Mouse (Mus musculus) stomach, embryonic 15.5 days (tissue): ENCODE data around the gene Trpm3. TPM values are rescaled to one million over a fixed set of nuclear protein-coding genes. Genes with fewer than 3 reads are reported as not detected.

ENCODE experiments used
- ATAC-seq: fragments of 200-750 bp; cut with Nextera tagmentation; 2 replicates; pipeline ENCODE4 v1.8.0; 2017; ENCODE audit warnings: low read depth, moderate number of reproducible peaks, moderate TSS enrichment; ENCODE audit not compliant: insufficient read depth, low FRiP score
- H3K27ac ChIP-seq: fragments of 300-500 bp; sonication (generic); 2 replicates; pipeline ENCODE4 v1.5.1; 2015; ENCODE audit warnings: mild to moderate bottlenecking, inconsistent platforms
- H3K27me3 ChIP-seq: fragments of 300-500 bp; sonication (generic); replicated peaks from 2 replicates; pipeline ENCODE4 v1.6.1; 2015; ENCODE audit warnings: inconsistent platforms
- H3K36me3 ChIP-seq: fragments of 300-500 bp; sonication (generic); 2 replicates; pipeline ENCODE4 v1.6.1; 2015; ENCODE audit warnings: inconsistent platforms
- H3K4me1 ChIP-seq: fragments of 300-500 bp; sonication (generic); 2 replicates; pipeline ENCODE4 v1.6.1; 2015; ENCODE audit warnings: inconsistent platforms
- H3K4me2 ChIP-seq: fragments of 300-500 bp; sonication (generic); 2 replicates; pipeline ENCODE4 v1.6.1; 2015; ENCODE audit warnings: mild to moderate bottlenecking, inconsistent platforms
- H3K4me3 ChIP-seq: fragments of 300-500 bp; sonication (generic); replicated peaks from 2 replicates; pipeline ENCODE4 v1.5.1; 2015; ENCODE audit warnings: inconsistent platforms
- H3K9ac ChIP-seq: fragments of 300-500 bp; sonication (generic); 2 replicates; pipeline ENCODE4 v1.6.1; 2015; ENCODE audit warnings: inconsistent platforms
- H3K9me3 ChIP-seq: fragments of 300-500 bp; sonication (generic); 2 replicates; pipeline ENCODE4 v1.6.1; 2016; ENCODE audit warnings: inconsistent platforms
- WGBS: fragments of 180-500 bp; shearing (Covaris S2); methylation state at CpG from one replicate; pipeline ENCODE4 v1.1.7; 2015; 5-methylcytosine and 5-hydroxymethylcytosine counted together
- polyA plus RNA-seq: library from polyadenylated mRNA; unstranded; fragments of >200 nt; fragmentation: Nextera tagmentation; extraction: Ambion mirVana; gene quantifications from 2 replicates; pipeline ENCODE4 v1.2.1, GENCODE M21; 2015

The Trpm3 gene
- polyA plus RNA-seq, 1 experiment from 2014 or later, result 0.58 TPM

DNA sequence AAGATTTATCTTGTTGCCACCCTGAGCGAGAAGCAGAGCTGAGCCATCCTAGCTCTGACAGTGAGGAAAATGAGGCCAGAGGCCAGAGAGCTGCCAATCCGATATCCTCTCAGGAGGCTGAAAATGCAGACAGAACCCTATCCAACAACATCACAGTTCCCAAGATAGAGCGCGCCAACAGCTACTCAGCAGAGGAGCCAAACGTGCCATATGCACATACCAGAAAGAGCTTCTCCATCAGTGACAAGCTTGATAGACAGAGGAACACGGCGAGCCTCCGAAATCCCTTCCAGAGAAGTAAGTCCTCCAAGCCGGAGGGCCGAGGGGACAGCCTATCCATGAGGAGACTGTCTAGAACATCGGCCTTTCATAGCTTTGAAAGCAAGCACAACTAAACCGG lies 849.1 kb downstream of the Trpm3 start:
- H3K4me1 ChIP-seq, result no peaks in the 10 kb centered on the region
- no peak for ATAC-seq
- H3K4me2 ChIP-seq, result no peak overlapping the region
- WGBS, result 93% methylated on average over 12 of the region's 12 CpGs
- H3K27me3 ChIP-seq, result no peaks in the 10 kb centered on the region
- H3K27ac ChIP-seq, result no peak overlapping the region
- no peak overlapping the region for H3K4me3 ChIP-seq
- no peaks in the 10 kb centered on the region for H3K9me3 ChIP-seq
- H3K36me3 ChIP-seq, result no peaks in the 10 kb centered on the region
- H3K9ac ChIP-seq, result no peak overlapping the region

DNA sequence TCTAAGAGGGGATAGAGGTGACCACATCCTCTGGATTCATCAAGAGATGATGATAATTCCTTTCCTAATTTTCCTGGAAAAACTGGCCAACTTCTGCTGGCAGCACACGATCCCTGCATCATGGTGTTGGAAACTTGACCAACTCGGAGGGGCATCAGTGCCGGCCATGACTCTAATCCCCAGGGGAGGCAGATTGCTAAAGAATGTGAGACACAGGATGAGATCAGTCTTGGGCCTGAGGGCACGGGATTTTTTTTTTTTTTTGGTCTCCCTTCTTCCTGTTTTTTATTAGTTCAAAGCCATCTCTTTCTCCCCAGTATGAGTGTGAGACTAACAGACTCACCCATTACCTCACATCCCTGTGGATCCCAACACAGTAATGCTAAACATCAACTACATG lies 855.1 kb downstream of the Trpm3 start:
- no peaks in the 10 kb centered on the region for H3K9me3 ChIP-seq
- no peaks in the 10 kb centered on the region for H3K4me1 ChIP-seq
- H3K4me2 ChIP-seq, result no peak overlapping the region
- H3K36me3 ChIP-seq, result no peaks in the 10 kb centered on the region
- H3K9ac ChIP-seq, result no peak overlapping the region
- WGBS, result 75% methylated on average over 4 of the region's 4 CpGs
- ATAC-seq, result no peak
- H3K4me3 ChIP-seq, result no peak overlapping the region
- H3K27ac ChIP-seq, result no peak overlapping the region
- no peaks in the 10 kb centered on the region for H3K27me3 ChIP-seq

DNA sequence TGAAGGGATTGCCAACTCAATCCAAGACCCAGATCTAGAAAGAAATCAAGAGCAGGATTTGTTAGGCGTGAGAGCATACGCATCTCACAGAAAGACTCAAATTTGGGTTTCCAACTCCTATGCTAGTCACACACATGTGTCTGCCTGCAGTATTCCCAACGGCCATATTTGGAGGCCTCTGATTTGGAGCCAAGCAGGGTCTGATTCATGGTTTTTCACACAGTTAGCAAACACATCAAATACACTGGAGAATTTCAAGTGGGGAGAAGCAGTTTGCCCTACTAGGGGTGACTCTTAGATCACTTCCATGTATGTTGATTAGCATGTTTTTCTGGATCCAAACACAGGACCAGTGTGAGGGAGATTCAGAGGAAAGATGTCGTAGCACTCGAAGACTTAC lies 855.7 kb downstream of the Trpm3 start:
- H3K27ac ChIP-seq, result no peak overlapping the region
- no peaks in the 10 kb centered on the region for H3K4me1 ChIP-seq
- no peaks in the 10 kb centered on the region for H3K9me3 ChIP-seq
- H3K36me3 ChIP-seq, result no peaks in the 10 kb centered on the region
- WGBS, result 85% methylated on average over 5 of the region's 5 CpGs
- no peak overlapping the region for H3K9ac ChIP-seq
- no peaks in the 10 kb centered on the region for H3K27me3 ChIP-seq
- no peak for ATAC-seq
- no peak overlapping the region for H3K4me3 ChIP-seq
- H3K4me2 ChIP-seq, result no peak overlapping the region

- Histone ChIP-seq H3K27me3 (no peaks in the 10 kb centered on the region), H3K4me1 (no peaks in the 10 kb centered on the region), H3K9ac (no peak overlapping the region), H3K9me3 (no peaks in the 10 kb centered on the region), H3K4me3 (no peak overlapping the region), H3K4me2 (no peak overlapping the region), H3K27ac (no peak overlapping the region), H3K36me3 (no peaks in the 10 kb centered on the region)
- 79% methylated on average over 1 of the region's 1 CpGs for WGBS
- ATAC-seq, result no peak
Measured at GRCm38 (mm10) chr19:23000293-23000692, 861.4 kb downstream of the Trpm3 start.

GRCm38 (mm10) chr19:23003861-23004260 lies 865.0 kb downstream of the Trpm3 start:
- H3K4me3 ChIP-seq, result no peak overlapping the region
- no peak overlapping the region for H3K27ac ChIP-seq
- H3K27me3 ChIP-seq, result no peaks in the 10 kb centered on the region
- H3K9me3 ChIP-seq, result no peaks in the 10 kb centered on the region
- WGBS, result 29% methylated on average over 8 of the region's 8 CpGs
- H3K36me3 ChIP-seq, result no peaks in the 10 kb centered on the region
- no peak for ATAC-seq
- H3K4me2 ChIP-seq, result no peak overlapping the region
- H3K9ac ChIP-seq, result no peak overlapping the region
- H3K4me1 ChIP-seq, result no peaks in the 10 kb centered on the region

DNA sequence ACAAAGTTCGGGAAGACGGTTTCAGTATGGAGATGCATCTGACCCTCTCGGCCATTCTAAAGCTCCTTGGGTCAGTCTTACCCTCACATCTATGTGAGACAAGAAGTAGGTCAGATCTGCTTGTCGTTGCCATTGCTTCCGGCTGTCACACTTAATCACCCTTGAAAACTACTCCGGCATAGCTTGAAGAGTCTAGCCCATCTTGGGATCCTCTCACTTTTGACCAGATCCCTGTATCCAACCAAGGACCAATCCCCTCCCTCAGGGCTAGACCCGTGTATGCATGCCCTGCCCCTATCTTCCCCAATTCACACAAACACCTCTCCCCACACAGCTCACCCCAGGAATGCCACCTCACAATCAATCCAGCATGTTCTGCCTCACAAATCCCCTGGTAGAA lies 867.0 kb downstream of the Trpm3 start:
- no peak overlapping the region for H3K27ac ChIP-seq
- H3K9me3 ChIP-seq, result no peaks in the 10 kb centered on the region
- no peak overlapping the region for H3K4me3 ChIP-seq
- H3K4me2 ChIP-seq, result no peak overlapping the region
- H3K9ac ChIP-seq, result no peak overlapping the region
- H3K4me1 ChIP-seq, result no peaks in the 10 kb centered on the region
- WGBS, result 88% methylated on average over 7 of the region's 7 CpGs
- H3K36me3 ChIP-seq, result no peaks in the 10 kb centered on the region
- no peaks in the 10 kb centered on the region for H3K27me3 ChIP-seq
- no peak for ATAC-seq

- no peaks in the 10 kb centered on the region for H3K4me1 ChIP-seq
- no peak overlapping the region for H3K9ac ChIP-seq
- ATAC-seq, result no peak
- no peaks in the 10 kb centered on the region for H3K36me3 ChIP-seq
- H3K9me3 ChIP-seq, result no peaks in the 10 kb centered on the region
- no peak overlapping the region for H3K4me3 ChIP-seq
- 62% methylated on average over 11 of the region's 11 CpGs for WGBS
- H3K27ac ChIP-seq, result no peak overlapping the region
- H3K4me2 ChIP-seq, result no peak overlapping the region
- no peaks in the 10 kb centered on the region for H3K27me3 ChIP-seq
Measured at GRCm38 (mm10) chr19:23006517-23007273, 867.8 kb downstream of the Trpm3 start.

DNA sequence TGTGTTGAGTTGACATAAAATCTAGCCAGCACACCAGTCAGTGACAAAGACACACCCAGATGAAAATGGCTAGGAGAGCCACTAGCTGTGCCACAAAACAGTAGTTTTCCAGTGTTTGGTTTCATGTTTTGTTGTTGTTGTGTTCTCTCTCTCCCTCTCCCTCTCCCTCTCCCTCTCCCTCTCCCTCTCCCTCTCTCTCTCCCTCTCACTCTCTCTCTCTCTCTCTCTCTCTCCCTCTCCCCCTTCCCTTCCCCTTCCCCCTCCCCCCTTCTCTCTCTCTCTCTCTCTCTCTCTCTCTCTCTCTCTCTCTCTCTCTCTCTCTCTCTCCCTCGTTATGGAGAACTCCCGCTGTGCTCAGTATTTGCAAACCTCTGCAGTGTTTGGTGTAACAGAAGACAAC lies 874.8 kb downstream of the Trpm3 start:
- WGBS, result no CpG with 5 or more reads among the region's 2 CpGs
- no peak for ATAC-seq
- no peaks in the 10 kb centered on the region for H3K36me3 ChIP-seq
- H3K4me2 ChIP-seq, result no peak overlapping the region
- no peak overlapping the region for H3K9ac ChIP-seq
- no peaks in the 10 kb centered on the region for H3K4me1 ChIP-seq
- no peaks in the 10 kb centered on the region for H3K9me3 ChIP-seq
- H3K27me3 ChIP-seq, result no peaks in the 10 kb centered on the region
- H3K27ac ChIP-seq, result no peak overlapping the region
- no peak overlapping the region for H3K4me3 ChIP-seq

DNA sequence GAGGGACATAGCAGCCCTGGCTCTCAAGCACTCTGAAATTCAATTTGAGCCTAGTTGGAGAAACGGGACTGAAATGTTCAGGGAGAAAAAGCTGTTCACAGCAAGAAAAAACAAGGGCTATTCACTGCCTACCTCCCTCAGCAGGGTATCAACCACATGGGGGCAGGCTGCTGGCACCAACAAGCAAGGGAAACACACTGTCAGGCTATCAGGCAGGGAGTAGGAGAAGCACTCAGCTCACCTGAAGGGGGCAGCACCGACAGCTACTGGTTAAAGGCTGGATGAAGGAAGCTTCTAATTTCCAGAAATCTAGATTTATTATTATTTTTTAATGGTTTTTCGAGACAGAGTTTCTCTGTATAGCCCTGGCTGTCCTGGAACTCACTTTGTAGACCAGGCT lies 876.7 kb downstream of the Trpm3 start:
- Histone ChIP-seq H3K27ac (no peak overlapping the region), H3K4me1 (no peaks in the 10 kb centered on the region), H3K36me3 (no peaks in the 10 kb centered on the region), H3K4me3 (no peak overlapping the region), H3K4me2 (no peak overlapping the region), H3K27me3 (no peaks in the 10 kb centered on the region), H3K9me3 (no peaks in the 10 kb centered on the region), H3K9ac (no peak overlapping the region)
- 56% methylated on average over 3 of the region's 3 CpGs for WGBS
- ATAC-seq, result no peak

GRCm38 (mm10) chr19:23018186-23018727 lies 879.4 kb downstream of the Trpm3 start:
- Histone ChIP-seq H3K4me2 (no peak overlapping the region), H3K36me3 (no peaks in the 10 kb centered on the region), H3K27me3 (no peaks in the 10 kb centered on the region), H3K4me3 (no peak overlapping the region), H3K27ac (no peak overlapping the region), H3K4me1 (no peaks in the 10 kb centered on the region), H3K9ac (no peak overlapping the region), H3K9me3 (no peaks in the 10 kb centered on the region)
- 71% methylated on average over 2 of the region's 2 CpGs for WGBS
- no peak for ATAC-seq

DNA sequence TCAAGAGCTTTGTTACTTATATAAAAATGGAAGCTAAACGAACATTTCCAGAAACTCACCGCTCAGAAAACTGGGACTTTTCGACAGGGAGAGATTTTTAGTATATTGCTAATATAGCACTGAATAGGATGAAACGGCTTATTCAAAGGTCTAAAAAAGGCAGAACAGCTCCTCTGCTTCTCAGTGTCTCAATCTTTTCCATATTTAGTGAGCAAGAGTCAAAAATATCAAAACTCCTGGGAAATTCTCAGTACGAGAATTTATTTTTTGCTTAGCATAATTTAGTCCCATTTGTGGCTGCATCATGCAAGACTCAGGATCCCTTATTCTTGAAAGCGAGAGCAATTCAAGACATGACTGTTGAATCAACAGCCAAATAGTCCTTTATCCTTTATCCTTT lies 884.1 kb downstream of the Trpm3 start:
- ATAC-seq, result no peak
- Histone ChIP-seq H3K9me3 (no peaks in the 10 kb centered on the region), H3K27me3 (no peaks in the 10 kb centered on the region), H3K4me3 (no peak overlapping the region), H3K4me2 (no peak overlapping the region), H3K36me3 (no peaks in the 10 kb centered on the region), H3K27ac (no peak overlapping the region), H3K4me1 (no peaks in the 10 kb centered on the region), H3K9ac (no peak overlapping the region)
- WGBS, result 88% methylated on average over 6 of the region's 6 CpGs

DNA sequence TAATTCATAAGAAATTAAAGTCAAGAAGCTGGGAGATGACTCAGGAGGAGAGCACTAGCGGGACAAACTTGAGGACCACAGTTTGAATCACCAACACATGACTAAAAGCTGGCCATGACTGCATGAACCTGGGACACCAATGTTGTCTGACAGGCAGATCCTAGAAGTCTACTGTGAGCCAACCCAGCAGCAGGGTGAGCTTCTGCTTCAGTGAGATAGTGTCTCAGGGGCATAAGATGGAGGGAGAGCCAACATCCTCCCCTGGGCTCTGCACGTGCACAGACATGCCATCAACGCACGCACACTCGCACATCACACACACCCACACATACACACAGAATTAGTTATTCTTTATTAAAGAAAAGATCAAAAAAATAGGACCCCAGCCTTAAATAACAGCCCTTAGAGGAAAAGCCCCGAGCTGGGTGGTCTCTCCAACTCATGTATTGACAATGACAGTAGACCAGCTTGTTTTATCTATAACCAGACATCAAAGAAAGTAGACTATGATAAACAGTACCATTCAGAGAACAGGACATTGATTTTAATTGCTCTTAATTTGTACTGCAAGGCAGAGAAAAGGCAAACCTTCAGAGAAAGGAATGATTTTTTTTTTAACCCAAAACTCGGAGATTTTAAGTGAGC lies 884.6 kb downstream of the Trpm3 start:
- no peak overlapping the region for H3K9ac ChIP-seq
- H3K27me3 ChIP-seq, result no peaks in the 10 kb centered on the region
- no peaks in the 10 kb centered on the region for H3K4me1 ChIP-seq
- no peak overlapping the region for H3K4me3 ChIP-seq
- 83% methylated on average over 7 of the region's 7 CpGs for WGBS
- H3K36me3 ChIP-seq, result no peaks in the 10 kb centered on the region
- H3K27ac ChIP-seq, result no peak overlapping the region
- ATAC-seq, result no peak
- H3K4me2 ChIP-seq, result no peak overlapping the region
- no peaks in the 10 kb centered on the region for H3K9me3 ChIP-seq
